Mouse (Mus musculus) testis, adult 2 months (tissue): ENCODE measurements at regions not wholly inside any gene's neighbourhood (a gene's known extent, or its start where the extent isn't known, plus 50 kb on each side); places are given as distances from the start of the nearest gene placed in this dataset.
"Not testable (repeated sequence)": the region's sequence is repeated elsewhere in the genome, so short reads cannot be mapped to it uniquely, and the experiment has no call there.

Experiments used
- H3K27ac ChIP-seq: fragments of 200-500 bp; 2 replicates; pipeline ENCODE4 v1.5.1; 2012; ENCODE audit warnings: low read depth, low read length; ENCODE audit not compliant: control insufficient read depth, insufficient read depth
- H3K27me3 ChIP-seq: fragments of 200-500 bp; 2 replicates; pipeline ENCODE4 v1.6.1; 2012; ENCODE audit warnings: mild to moderate bottlenecking, low read length, moderate library complexity; ENCODE audit not compliant: control insufficient read depth, insufficient read depth
- H3K36me3 ChIP-seq: fragments of 200-500 bp; 2 replicates; pipeline ENCODE4 v1.6.1; 2012; ENCODE audit warnings: mild to moderate bottlenecking, low read length; ENCODE audit not compliant: control insufficient read depth, insufficient read depth
- H3K4me1 ChIP-seq: fragments of 200-500 bp; 2 replicates; pipeline ENCODE4 v1.6.1; 2012; ENCODE audit warnings: low read length; ENCODE audit not compliant: control insufficient read depth, insufficient read depth
- H3K4me3 ChIP-seq: fragments of 200-500 bp; 2 replicates; pipeline ENCODE4 v1.5.1; 2012; ENCODE audit warnings: low read depth, mild to moderate bottlenecking, low read length, moderate library complexity, mixed read lengths; ENCODE audit not compliant: control insufficient read depth
- CTCF ChIP-seq: fragments of 200-500 bp; IDR thresholded peaks from 2 replicates; pipeline ENCODE4 v1.5.1; 2012; ENCODE audit warnings: low read depth, mild to moderate bottlenecking, inconsistent platforms, low read length, moderate library complexity; ENCODE audit not compliant: control insufficient read depth, insufficient read depth, insufficient replicate concordance
- POLR2A ChIP-seq: fragments of 200-500 bp; IDR thresholded peaks from 2 replicates; pipeline ENCODE4 v1.6.1; 2012; ENCODE audit warnings: low read depth, mild to moderate bottlenecking, inconsistent platforms, low read length, moderate library complexity; ENCODE audit not compliant: control insufficient read depth

DNA sequence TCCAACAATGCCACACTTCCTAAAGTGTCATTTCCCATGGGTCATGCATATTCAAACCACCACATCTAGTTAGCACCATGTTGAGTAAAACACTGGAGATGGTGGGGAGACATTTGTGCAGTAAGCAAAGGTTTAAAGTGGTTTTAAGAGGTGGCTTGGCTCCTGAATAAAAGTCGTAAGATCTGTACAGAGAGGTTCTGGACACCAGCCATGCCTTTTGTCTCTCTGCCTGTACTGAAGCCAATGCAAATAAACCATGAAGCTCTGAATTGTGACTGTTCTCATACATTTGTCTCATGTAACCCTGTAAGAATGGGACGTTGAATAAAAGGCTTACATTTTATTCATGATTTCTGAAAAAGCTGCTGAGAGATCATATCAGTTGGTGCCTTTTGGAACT lies 202.1 kb upstream of the Thrb start:
- H3K4me3 ChIP-seq, result no peak overlapping the region
- H3K27me3 ChIP-seq, result no peaks in the 10 kb centered on the region
- no peaks in the 10 kb centered on the region for H3K4me1 ChIP-seq
- H3K27ac ChIP-seq, result no peak overlapping the region
- no peaks in the 10 kb centered on the region for H3K36me3 ChIP-seq
- TF ChIP-seq POLR2A (no peak), CTCF (no peak)

DNA sequence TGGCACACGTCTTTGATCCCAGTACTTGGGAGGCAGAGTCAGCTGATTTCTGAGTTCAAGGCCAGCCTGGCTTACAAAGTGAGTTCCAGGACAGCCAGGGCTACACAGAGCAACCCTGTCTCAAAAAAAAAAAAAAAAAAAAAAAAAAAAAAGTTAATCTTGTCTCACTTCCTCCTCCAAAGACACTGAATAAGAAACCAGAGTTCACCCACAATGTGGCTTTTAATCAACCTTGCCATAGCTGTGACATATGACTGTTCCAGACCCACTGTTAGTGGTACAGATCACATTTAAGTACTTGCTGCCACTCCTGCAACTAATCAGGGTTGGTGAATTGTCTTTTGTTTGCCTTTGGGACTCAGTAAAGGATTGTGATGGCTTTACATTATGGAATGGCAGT lies 181.1 kb upstream of the Thrb start:
- H3K27ac ChIP-seq, result no peak overlapping the region
- H3K4me1 ChIP-seq, result no peaks in the 10 kb centered on the region
- TF ChIP-seq POLR2A (no peak), CTCF (no peak)
- H3K27me3 ChIP-seq, result no peaks in the 10 kb centered on the region
- no peaks in the 10 kb centered on the region for H3K36me3 ChIP-seq
- no peak overlapping the region for H3K4me3 ChIP-seq

DNA sequence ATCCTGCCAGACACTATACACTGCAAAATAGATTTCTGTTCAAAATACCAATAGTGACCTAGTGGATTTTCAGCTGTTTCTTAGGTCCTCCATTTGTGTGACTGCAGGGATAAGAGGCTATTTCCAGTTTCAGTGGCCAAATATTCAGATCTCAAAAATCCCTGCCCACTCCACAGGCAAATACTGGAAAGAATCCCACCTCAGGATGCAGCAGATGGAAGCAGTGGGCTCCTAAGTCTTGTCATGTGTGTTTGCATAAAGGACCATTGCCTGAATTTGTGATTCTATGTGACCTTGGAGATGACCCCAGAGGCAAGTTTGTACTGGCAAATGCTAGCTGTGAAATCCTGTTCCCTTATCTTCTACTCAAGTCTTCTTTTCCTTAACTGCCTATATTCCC lies 175.2 kb upstream of the Thrb start:
- H3K27me3 ChIP-seq, result no peaks in the 10 kb centered on the region
- no peaks in the 10 kb centered on the region for H3K36me3 ChIP-seq
- TF ChIP-seq POLR2A (no peak), CTCF (no peak)
- no peaks in the 10 kb centered on the region for H3K4me1 ChIP-seq
- H3K27ac ChIP-seq, result no peak overlapping the region
- no peak overlapping the region for H3K4me3 ChIP-seq

DNA sequence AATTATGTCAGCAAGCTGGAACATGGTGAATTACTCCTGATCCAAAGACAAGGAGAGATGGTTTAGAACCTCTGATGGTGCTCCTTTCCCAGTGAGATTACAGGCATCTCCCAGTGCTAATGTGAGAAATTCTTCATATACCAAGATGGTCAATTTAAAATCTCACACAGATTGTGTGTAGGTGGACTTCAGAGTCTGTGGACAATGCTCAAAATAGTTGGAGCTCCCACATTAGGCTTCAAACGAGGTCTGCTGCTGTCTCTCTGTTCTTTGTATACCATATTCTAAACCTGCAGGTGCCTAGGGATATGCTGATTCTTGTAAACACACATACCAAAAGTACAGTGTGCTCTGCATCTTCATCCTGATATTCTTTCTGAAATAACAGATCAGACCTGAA lies 146.3 kb upstream of the Thrb start:
- Histone ChIP-seq H3K36me3 (no peaks in the 10 kb centered on the region), H3K4me1 (no peaks in the 10 kb centered on the region), H3K27me3 (no peaks in the 10 kb centered on the region), H3K4me3 (no peak overlapping the region), H3K27ac (no peak overlapping the region)
- TF ChIP-seq POLR2A (no peak), CTCF (no peak)

DNA sequence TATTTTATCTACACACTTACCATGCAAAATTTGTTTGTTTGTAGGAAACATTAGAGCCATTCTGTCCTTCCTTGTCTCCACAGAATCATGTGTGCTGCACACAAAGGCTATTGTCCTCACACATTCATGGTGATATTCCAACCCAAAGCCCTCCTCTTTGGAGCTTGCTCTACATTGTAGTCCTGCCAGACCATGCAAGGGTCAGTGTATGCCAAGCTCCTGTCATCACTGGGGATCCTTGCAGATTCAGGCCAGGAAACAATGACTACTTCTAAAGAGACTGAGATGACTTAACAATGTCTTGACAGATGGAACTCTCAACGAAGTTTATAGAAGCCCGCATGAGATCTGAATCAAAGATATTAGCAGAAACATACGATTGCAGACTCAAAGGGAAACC lies 137.4 kb upstream of the Thrb start:
- H3K36me3 ChIP-seq, result no peaks in the 10 kb centered on the region
- no peak for TF ChIP-seq POLR2A
- no peak for TF ChIP-seq CTCF
- no peaks in the 10 kb centered on the region for H3K27me3 ChIP-seq
- H3K4me3 ChIP-seq, result no peak overlapping the region
- H3K4me1 ChIP-seq, result no peaks in the 10 kb centered on the region
- H3K27ac ChIP-seq, result no peak overlapping the region

DNA sequence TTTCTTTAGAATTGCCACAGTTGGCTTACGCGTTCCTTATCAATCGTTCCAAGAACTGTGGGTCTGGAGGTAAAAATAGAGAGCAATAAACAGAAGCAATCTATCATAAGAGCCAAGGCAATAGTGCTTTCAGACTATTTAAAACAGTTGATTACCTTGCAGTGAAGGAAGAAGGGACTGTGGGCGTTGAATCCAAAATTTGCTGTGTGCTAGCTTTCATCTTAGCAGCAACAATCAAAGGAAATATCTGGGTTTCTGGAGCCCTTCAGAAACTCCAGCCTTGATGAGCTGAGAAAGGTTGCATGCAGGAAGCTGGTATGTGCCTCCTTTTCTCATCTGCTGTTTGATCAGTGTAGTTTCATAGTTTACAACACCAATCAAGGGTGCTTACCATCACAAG lies 136.1 kb upstream of the Thrb start:
- no peak for TF ChIP-seq CTCF
- TF ChIP-seq POLR2A, result no peak
- Histone ChIP-seq H3K36me3 (no peaks in the 10 kb centered on the region), H3K4me1 (no peaks in the 10 kb centered on the region), H3K4me3 (no peak overlapping the region), H3K27me3 (no peaks in the 10 kb centered on the region), H3K27ac (no peak overlapping the region)

DNA sequence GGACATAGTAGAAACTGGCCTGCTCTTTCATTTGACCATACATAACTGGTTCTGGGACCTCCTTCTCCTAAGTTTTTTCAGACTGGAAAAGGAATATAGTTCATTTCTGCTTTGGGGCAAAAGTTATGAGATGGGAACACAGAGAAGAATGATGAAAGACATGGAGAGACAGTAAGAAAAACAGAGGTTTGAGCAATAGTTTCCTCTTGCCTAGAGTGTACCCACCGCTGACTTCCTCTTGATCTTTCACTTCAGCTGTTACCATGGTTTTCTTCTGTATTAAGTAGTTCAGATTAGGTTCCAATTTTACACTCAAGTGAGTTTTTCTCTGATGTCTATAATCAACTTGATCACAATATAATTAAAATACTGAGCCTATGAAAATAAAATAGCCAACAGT lies 120.7 kb upstream of the Thrb start:
- no peak overlapping the region for H3K4me3 ChIP-seq
- no peak overlapping the region for H3K27ac ChIP-seq
- H3K4me1 ChIP-seq, result no peaks in the 10 kb centered on the region
- H3K27me3 ChIP-seq, result no peaks in the 10 kb centered on the region
- TF ChIP-seq POLR2A, result no peak
- TF ChIP-seq CTCF, result no peak
- H3K36me3 ChIP-seq, result no peaks in the 10 kb centered on the region

DNA sequence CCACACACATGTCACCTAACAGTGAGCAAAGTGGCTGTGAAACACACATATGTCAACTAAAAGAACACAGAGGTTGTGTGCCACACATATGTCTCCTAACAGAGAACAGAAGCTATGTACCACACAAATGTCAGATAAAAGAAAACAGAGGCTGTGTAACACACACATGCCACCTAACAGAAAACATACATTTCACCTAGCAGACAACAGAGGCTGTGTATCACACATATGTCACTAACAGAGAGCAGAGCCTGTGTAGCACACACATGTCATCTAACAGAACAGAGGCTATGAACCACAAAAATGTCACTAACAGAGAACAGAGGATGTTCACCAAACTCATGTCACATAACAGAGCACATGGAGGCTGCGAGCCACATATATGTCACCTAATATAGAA lies 103.6 kb upstream of the Thrb start:
- Histone ChIP-seq H3K4me1 (no peaks in the 10 kb centered on the region), H3K27me3 (no peaks in the 10 kb centered on the region), H3K4me3 (no peak overlapping the region), H3K27ac (no peak overlapping the region), H3K36me3 (no peaks in the 10 kb centered on the region)
- TF ChIP-seq CTCF (no peak), POLR2A (no peak)

DNA sequence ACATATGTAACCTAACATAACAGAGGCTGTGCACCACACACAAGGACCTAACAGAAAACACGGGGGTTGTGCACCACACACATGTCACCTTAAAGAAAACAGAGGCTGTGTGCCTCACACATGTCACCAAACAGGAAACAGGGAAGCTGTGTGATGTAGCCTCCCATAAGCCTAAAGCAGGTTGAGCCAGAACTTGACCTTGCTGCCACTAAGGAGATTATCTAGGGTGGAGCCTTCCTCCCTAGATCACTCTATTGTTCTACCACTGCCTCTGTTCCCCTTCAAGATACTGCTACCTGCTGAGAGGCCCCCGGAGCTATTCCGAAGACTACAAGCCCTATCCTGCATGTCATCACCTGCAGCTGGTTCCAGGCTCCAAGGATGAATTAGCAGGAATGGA lies 100.1 kb upstream of the Thrb start:
- not testable (repeated sequence) for H3K27me3 ChIP-seq, H3K4me1 ChIP-seq, H3K27ac ChIP-seq, H3K4me3 ChIP-seq, H3K36me3 ChIP-seq
